Mouse (Mus musculus): ENCODE data around the gene Cend1.
"Not testable (repeated sequence)": the region's sequence is repeated elsewhere in the genome, so short reads cannot be mapped to it uniquely, and the experiment has no call there.

The Cend1 gene

GRCm38 (mm10) chr7:141464603-141465201, 35.4 kb upstream of the Cend1 start:
- DNase-seq, result no peak

- no peak for DNase-seq
Observed at GRCm38 (mm10) chr7:141463824-141464602, 34.7 kb upstream of the Cend1 start.

GRCm38 (mm10) chr7:141462333-141462821, 33.1 kb upstream of the Cend1 start:
- no peak for DNase-seq

- no peak for DNase-seq
Observed at GRCm38 (mm10) chr7:141461521-141462332, 32.4 kb upstream of the Cend1 start.

- DNase-seq, result no peak
Observed at GRCm38 (mm10) chr7:141460391-141461113, 31.3 kb upstream of the Cend1 start, which contains the start of gene Cracr2b. TSS of gene Cracr2b (plus strand) at chr7:141461094.

- no peak for DNase-seq
Observed at GRCm38 (mm10) chr7:141460001-141460390, 30.7 kb upstream of the Cend1 start.

- peak; percentile 83 for DNase-seq
Observed at GRCm38 (mm10) chr7:141459301-141459711, 30.0 kb upstream of the Cend1 start.

- peak; percentile 51 for DNase-seq
Observed at GRCm38 (mm10) chr7:141458661-141459060, 29.4 kb upstream of the Cend1 start.

- peak; percentile 62 for DNase-seq
Observed at GRCm38 (mm10) chr7:141457986-141458660, 28.8 kb upstream of the Cend1 start.

- no peak for DNase-seq
Observed at GRCm38 (mm10) chr7:141457236-141457635, 27.9 kb upstream of the Cend1 start.

GRCm38 (mm10) chr7:141456739-141457138, 27.4 kb upstream of the Cend1 start:
- DNase-seq, result no peak

GRCm38 (mm10) chr7:141455610-141456314, 26.5 kb upstream of the Cend1 start:
- peak; percentile 66 for DNase-seq

- DNase-seq, result peak; percentile 88
Observed at GRCm38 (mm10) chr7:141454967-141455551, 25.8 kb upstream of the Cend1 start, which contains the start of gene Pnpla2. TSS of gene Pnpla2 (plus strand) at chr7:141455198.

GRCm38 (mm10) chr7:141453636-141454035, 24.3 kb upstream of the Cend1 start:
- no peak for DNase-seq

GRCm38 (mm10) chr7:141451928-141452327, 22.6 kb upstream of the Cend1 start:
- DNase-seq, result no peak

GRCm38 (mm10) chr7:141447110-141447991, 18.1 kb upstream of the Cend1 start, which contains the start of gene Rplp2:
TSS of gene Rplp2 (plus strand) at chr7:141447370.
- peak; percentile 91 for DNase-seq

- not testable (repeated sequence) for DNase-seq
Observed at GRCm38 (mm10) chr7:141446374-141446773, 17.1 kb upstream of the Cend1 start.

GRCm38 (mm10) chr7:141443828-141444237, 14.5 kb upstream of the Cend1 start, which contains the start of gene Pidd1:
TSS of gene Pidd1 (minus strand) at chr7:141444025.
- peak; percentile 20 for DNase-seq

- DNase-seq, result peak; percentile 39
Observed at GRCm38 (mm10) chr7:141443081-141443821, 14.0 kb upstream of the Cend1 start.

Data from cerebellum, adult 11 months (tissue).